Mouse (Mus musculus) CH12.LX (cell line): Measurements from ENCODE around the gene Ccdc155.

Source experiments
- EP300 ChIP-seq: IDR thresholded peaks from 2 replicates; pipeline ENCODE4 v1.6.1; 2011; ENCODE audit warnings: low read length, improper control_type of control experiment
- IRF4 ChIP-seq: IDR thresholded peaks from 2 replicates; pipeline ENCODE4 v1.6.1; 2014; ENCODE audit warnings: low read depth, mild to moderate bottlenecking, inconsistent platforms, low read length, improper control_type of control experiment
- MYC ChIP-seq: IDR thresholded peaks from 2 replicates; pipeline ENCODE4 v1.6.1; 2011; ENCODE audit warnings: low read depth, mild to moderate bottlenecking, improper control_type of control experiment, low read length
- NELFE ChIP-seq: IDR thresholded peaks from 2 replicates; pipeline ENCODE4 v1.6.1; 2011; ENCODE audit warnings: low read depth, low read length, improper control_type of control experiment
- POLR2A ChIP-seq: IDR thresholded peaks from 2 replicates; pipeline ENCODE4 v1.6.1; 2011; ENCODE audit warnings: low read depth, mild to moderate bottlenecking, improper control_type of control experiment, low read length
- POLR2AphosphoS2 ChIP-seq: IDR thresholded peaks from 2 replicates; pipeline ENCODE4 v1.6.1; 2011; ENCODE audit warnings: low read depth, low read length, improper control_type of control experiment
- SMC3 ChIP-seq: IDR thresholded peaks from 2 replicates; pipeline ENCODE4 v1.6.1; 2011; ENCODE audit warnings: low read depth, low read length, improper control_type of control experiment
- USF1 ChIP-seq: IDR thresholded peaks from 2 replicates; pipeline ENCODE4 v1.6.1; 2014; ENCODE audit warnings: low read depth, mild to moderate bottlenecking, inconsistent platforms, low read length, improper control_type of control experiment
- ZMIZ1 ChIP-seq: IDR thresholded peaks from 2 replicates; pipeline ENCODE4 v1.6.1; 2012; ENCODE audit warnings: low read depth, mild to moderate bottlenecking, inconsistent platforms, low read length, improper control_type of control experiment

DNA sequence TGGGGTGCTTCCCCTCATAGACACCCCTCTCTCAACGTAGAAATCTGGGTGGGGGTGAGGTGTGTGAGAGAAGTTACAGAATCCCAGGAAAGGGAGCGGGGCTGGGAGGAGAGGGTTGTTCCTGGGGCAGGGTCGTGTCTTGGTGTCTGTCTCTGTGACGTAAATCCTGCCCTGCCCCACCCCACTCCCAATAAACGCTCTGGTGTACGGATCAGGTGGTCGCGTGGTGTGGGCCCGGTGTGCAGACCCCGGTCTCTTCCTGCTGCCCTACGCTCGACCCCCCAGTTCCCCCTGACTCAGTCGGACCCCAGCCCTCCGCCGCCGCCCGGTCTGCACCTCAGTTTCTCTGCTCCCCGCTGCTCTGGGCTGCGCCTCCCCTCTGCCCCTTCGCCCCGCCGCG lies 28.8 kb downstream of the Ccdc155 start:
- TF ChIP-seq NELFE: no peak
- no peak for TF ChIP-seq EP300
- no peak for TF ChIP-seq ZMIZ1
- TF ChIP-seq IRF4: no peak
- no peak for TF ChIP-seq POLR2AphosphoS2
- TF ChIP-seq MYC: no peak
- TF ChIP-seq SMC3: no peak
- no peak for TF ChIP-seq USF1
- no peak for TF ChIP-seq POLR2A
